In genomic region chr1:81076831-81077664, GRCm38 (mm10) we compare ENCODE assay signal across 9 mouse cellular contexts. TPM values are rescaled to one million over a fixed set of nuclear protein-coding genes. Genes with fewer than 3 reads are reported as not detected.
DNase-seq lines count a peak whose midpoint lies in the region; ATAC-seq and TF ChIP-seq lines count a peak whose summit lies in the region.
"Had no signal": no experiment of that assay in that cellular context is flagged by ENCODE, and none has a peak within 500 bp of the region (broad histone marks: within the 10 kb centered on the region; RNA-seq: fewer than 3 reads in every experiment).

TSS of gene Nyap2 (plus strand) at chr1:81076950.

- H3K9me3 ChIP-seq in intestine, embryonic 15.5 days = no peaks in the 10 kb centered on the region
- no peaks in the 10 kb centered on the region for H3K9me3 ChIP-seq in intestine, postnatal 0 days (ENCODE audit: control insufficient read depth)
- H3K9me3 ChIP-seq in embryonic facial prominence, embryonic 10.5 days = no peaks in the 10 kb centered on the region
- no peaks in the 10 kb centered on the region for H3K9me3 ChIP-seq in midbrain, embryonic 14.5 days (ENCODE audit: control insufficient read depth, low read length)
- H3K9me3 ChIP-seq: lung, embryonic 15.5 days had no signal

- no peak within 1 kb of the TSS for H3K9ac ChIP-seq in intestine, embryonic 15.5 days
- no peak within 1 kb of the TSS for H3K9ac ChIP-seq in intestine, postnatal 0 days (ENCODE audit: low read depth, low read length)
- peak within 1 kb of the TSS; percentile 68 for H3K9ac ChIP-seq in midbrain, embryonic 14.5 days (replicated peaks; ENCODE audit: low read length)
- H3K9ac ChIP-seq: lung, embryonic 15.5 days had no signal

- 38% methylated on average over 16 of the region's 16 CpGs for WGBS in intestine, embryonic 15.5 days
- WGBS in intestine, postnatal 0 days = 40% methylated on average over 16 of the region's 16 CpGs
- 27% methylated on average over 16 of the region's 16 CpGs for WGBS in embryonic facial prominence, embryonic 10.5 days
- 13% methylated on average over 16 of the region's 16 CpGs for WGBS in midbrain, embryonic 14.5 days

- 0 out of 2 replicates have a peak within 1 kb of the TSS, but pooled peaks have one; percentile 15 for H3K27ac ChIP-seq in intestine, embryonic 15.5 days
- no peak within 1 kb of the TSS for H3K27ac ChIP-seq in intestine, postnatal 0 days (ENCODE audit: low read depth, low read length)
- no peak within 1 kb of the TSS for H3K27ac ChIP-seq in embryonic facial prominence, embryonic 10.5 days (replicated peaks)
- peak within 1 kb of the TSS; percentile 97 for H3K27ac ChIP-seq in midbrain, embryonic 14.5 days (replicated peaks; ENCODE audit: low read depth, low read length)
- H3K27ac ChIP-seq: lung, embryonic 15.5 days had no signal

- H3K36me3 ChIP-seq in intestine, embryonic 15.5 days = no peaks in the 10 kb centered on the region
- H3K36me3 ChIP-seq in intestine, postnatal 0 days (ENCODE audit: control insufficient read depth, insufficient read depth) = no peaks in the 10 kb centered on the region
- H3K36me3 ChIP-seq in embryonic facial prominence, embryonic 10.5 days (replicated peaks) = no peaks in the 10 kb centered on the region
- H3K36me3 ChIP-seq in midbrain, embryonic 14.5 days (ENCODE audit: control insufficient read depth, insufficient read depth, low read length) = no peaks in the 10 kb centered on the region
- H3K36me3 ChIP-seq: lung, embryonic 15.5 days had no signal

- no peak for TF ChIP-seq CTCF in intestine, postnatal 0 days (IDR thresholded peaks at IDR 0.05; ENCODE audit: low read depth)

- no peak for ATAC-seq in intestine, embryonic 15.5 days
- no peak for ATAC-seq in intestine, postnatal 0 days
- ATAC-seq in midbrain, embryonic 14.5 days (ENCODE audit: low FRiP score, low TSS enrichment) = peak; percentile 80

- DNase-seq in embryonic facial prominence, embryonic 10.5 days (ENCODE audit: low spot score) = peak; percentile 31
- peak; percentile 10 for DNase-seq in hindlimb bud, embryonic 11.5 days (ENCODE audit: extremely low spot score, low read depth, low spot score)
- DNase-seq in midbrain, embryonic 14.5 days = peak; percentile 83
- no peak for DNase-seq in thymus, postnatal 4 days
- no peak for DNase-seq in kidney, adult 18-20 months
- DNase-seq in heart, postnatal 25 days (ENCODE audit: low spot score) = no peak

- no peak within 1 kb of the TSS for H3K4me2 ChIP-seq in intestine, embryonic 15.5 days (replicated peaks)
- no peak within 1 kb of the TSS for H3K4me2 ChIP-seq in intestine, postnatal 0 days (replicated peaks; ENCODE audit: low read depth)
- peak within 1 kb of the TSS; percentile 61 for H3K4me2 ChIP-seq in midbrain, embryonic 14.5 days (ENCODE audit: low read length)
- H3K4me2 ChIP-seq: lung, embryonic 15.5 days had no signal

- no peak within 1 kb of the TSS for H3K4me3 ChIP-seq in intestine, embryonic 15.5 days (replicated peaks)
- no peak within 1 kb of the TSS for H3K4me3 ChIP-seq in intestine, postnatal 0 days (ENCODE audit: low read depth, low read length)
- peak within 1 kb of the TSS; percentile 26 for H3K4me3 ChIP-seq in embryonic facial prominence, embryonic 10.5 days
- H3K4me3 ChIP-seq in midbrain, embryonic 14.5 days (replicated peaks; ENCODE audit: low read depth, low read length) = peak within 1 kb of the TSS; percentile 40
- H3K4me3 ChIP-seq: lung, embryonic 15.5 days had no signal

- no peaks in the 10 kb centered on the region for H3K4me1 ChIP-seq in intestine, embryonic 15.5 days (replicated peaks)
- H3K4me1 ChIP-seq in intestine, postnatal 0 days (replicated peaks; ENCODE audit: control insufficient read depth, insufficient read depth, low read length) = no peaks in the 10 kb centered on the region
- H3K4me1 ChIP-seq in embryonic facial prominence, embryonic 10.5 days = no peaks in the 10 kb centered on the region
- peaks cover 9% of the 10 kb centered on the region for H3K4me1 ChIP-seq in midbrain, embryonic 14.5 days (ENCODE audit: control insufficient read depth, insufficient read depth, low read length)
- H3K4me1 ChIP-seq: lung, embryonic 15.5 days had no signal

- intact Hi-C loops in heart, postnatal 25 days (cut with DNase I) = no loop called here

- H3K27me3 ChIP-seq in intestine, embryonic 15.5 days (replicated peaks) = no peaks in the 10 kb centered on the region
- H3K27me3 ChIP-seq in intestine, postnatal 0 days (replicated peaks; ENCODE audit: control insufficient read depth, insufficient read depth, low read length) = no peaks in the 10 kb centered on the region
- H3K27me3 ChIP-seq in embryonic facial prominence, embryonic 10.5 days (replicated peaks; ENCODE audit: low read depth, poor library complexity, severe bottlenecking) = no peaks in the 10 kb centered on the region
- H3K27me3 ChIP-seq in midbrain, embryonic 14.5 days (ENCODE audit: control insufficient read depth, insufficient read depth, low read length) = no peaks in the 10 kb centered on the region
- H3K27me3 ChIP-seq: lung, embryonic 15.5 days had no signal

RNA-seq across cellular contexts. Expression of gene Nyap2, which starts in this region (rescaled TPM):
- polyA plus RNA-seq in intestine, embryonic 15.5 days (2015; fragmentation: Nextera tagmentation; extraction: Ambion mirVana) = 0.40 and 0.49 TPM in 2 replicates
- 0.16 and 0.20 TPM in 2 replicates for polyA plus RNA-seq in intestine, postnatal 0 days (2015; fragmentation: Nextera tagmentation; extraction: Ambion mirVana)
- polyA plus RNA-seq in embryonic facial prominence, embryonic 10.5 days (2016; fragmentation: Nextera tagmentation; extraction: Ambion mirVana) = 0.26 and 0.27 TPM in 2 replicates
- polyA plus RNA-seq in midbrain, embryonic 14.5 days (2014; fragmentation: Nextera tagmentation; extraction: Ambion mirVana) = 14.8 and 15.4 TPM in 2 replicates
- total RNA-seq in heart, postnatal 25 days (2021) = not detected

Comparison
In these comparisons a context has a peak if more than half of its experiments do, and no peak if none do; other contexts are left out.
1. RNA of gene Nyap2 (polyA plus RNA-seq): 14.8 to 15.4 TPM in midbrain, embryonic 14.5 days; 0.40 to 0.49 TPM in intestine, embryonic 15.5 days, 0.26 to 0.27 TPM in embryonic facial prominence, embryonic 10.5 days and 0.16 to 0.20 TPM in intestine, postnatal 0 days; every median in the first group is over 10 times any median in the second.
2. H3K27ac ChIP-seq: peak in intestine, embryonic 15.5 days (single experiment) and midbrain, embryonic 14.5 days (single experiment); none in intestine, postnatal 0 days (single experiment) and embryonic facial prominence, embryonic 10.5 days (single experiment).
3. Peak in DNase-seq and H3K4me3 ChIP-seq in embryonic facial prominence, embryonic 10.5 days; RNA of the gene not detected or under 1 TPM.
4. DNase-seq: peak in hindlimb bud, embryonic 11.5 days (single experiment) and midbrain, embryonic 14.5 days (single experiment); none in thymus, postnatal 4 days (single experiment), kidney, adult 18-20 months (single experiment) and heart, postnatal 25 days (single experiment).